Mouse (Mus musculus): ENCODE measurements around the gene Xpo5.
A peak's percentile ranks its signal among the peaks of the same experiment; 100 is the strongest.

Xpo5 gene

GRCm38 (mm10) chr17:46284653-46285052 lies 82.1 kb downstream of the Xpo5 start:
- no peak for DNase-seq (ENCODE audit: low spot score in 2 of 2)

GRCm38 (mm10) chr17:46285407-46285806 lies 82.8 kb downstream of the Xpo5 start:
- no peak for DNase-seq (ENCODE audit: low spot score in 2 of 2)

GRCm38 (mm10) chr17:46287678-46288095 lies 85.1 kb downstream of the Xpo5 start:
- peak; percentile 68 to 86 for DNase-seq (ENCODE audit: low spot score in 2 of 2)
